Mouse (Mus musculus) megakaryocyte, embryonic 14.5 days (primary cell): ENCODE data around the gene Rora.

Experiments used
- FLI1 ChIP-seq: IDR thresholded peaks from 2 replicates; pipeline ENCODE4 v1.6.1; 2012; ENCODE audit warnings: low read length, inconsistent platforms, mixed read lengths
- GATA1 ChIP-seq: IDR thresholded peaks from 3 replicates; pipeline ENCODE4 v1.6.1; 2012; ENCODE audit warnings: mixed read lengths, low read length, inconsistent platforms, borderline replicate concordance

GRCm38 (mm10) chr9:68947707-68948106, 294.1 kb downstream of the Rora start:
- TF ChIP-seq GATA1 (no peak), FLI1 (no peak)
